Mouse (Mus musculus): ENCODE measurements around the gene Mrpl53. TPM values are rescaled to one million over a fixed set of nuclear protein-coding genes. Genes with fewer than 3 reads are reported as not detected.

The Mrpl53 gene
- polyA plus RNA-seq, 1 experiment = 29.5 TPM

DNA sequence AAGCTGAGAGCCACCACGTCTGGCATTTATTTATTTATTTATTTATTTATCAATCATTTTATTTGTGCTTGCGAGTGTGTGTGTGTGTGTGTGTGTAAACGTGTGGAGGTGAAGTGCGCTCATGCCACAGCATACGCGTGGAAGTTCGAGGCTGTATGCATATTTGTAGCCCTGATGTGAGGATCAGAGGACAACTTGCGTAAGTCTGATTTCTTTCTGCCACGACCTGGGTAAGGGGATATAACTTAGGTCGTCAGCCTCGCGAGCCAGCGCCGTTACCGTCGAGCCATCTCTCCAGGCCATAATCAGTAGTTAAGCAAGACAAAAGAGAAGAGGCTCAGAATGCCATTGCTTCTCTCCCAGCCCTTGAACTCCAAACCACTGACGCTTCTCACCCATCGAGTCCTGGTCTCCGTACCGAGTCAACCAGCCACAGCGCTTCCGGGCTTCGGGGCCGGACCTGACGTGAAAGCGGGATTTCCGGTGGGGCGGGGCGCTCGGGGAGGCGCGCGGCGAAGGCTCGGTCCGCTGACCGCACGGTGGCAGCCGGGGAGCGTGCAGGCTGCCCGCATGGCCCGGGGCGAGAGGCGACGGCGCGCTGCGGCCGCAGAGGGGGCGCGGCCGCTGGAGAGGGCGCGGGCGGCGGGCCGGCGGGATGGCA, 6.3 kb downstream of the Mrpl53 start, which contains the start of gene Mogs:
Gene Mogs (plus strand): TSS at position 486 of the 661 bp plus-strand sequence.
- 0 out of 2 replicates have a peak, but pooled peaks cover 4% of the 10 kb centered on the region for H3K36me3 ChIP-seq (ENCODE audit: control insufficient read depth, insufficient read depth, low read length, poor library complexity, severe bottlenecking)
- peak within 1 kb of the TSS; percentile 73 for H3K9ac ChIP-seq (ENCODE audit: low read depth, poor library complexity, severe bottlenecking)
- H3K4me3 ChIP-seq (ENCODE audit: low read depth, low read length) = peak within 1 kb of the TSS; percentile 94
- no peaks in the 10 kb centered on the region for H3K9me3 ChIP-seq (replicated peaks; ENCODE audit: control insufficient read depth, insufficient read depth, low read length, poor library complexity, severe bottlenecking)
- H3K27ac ChIP-seq (ENCODE audit: insufficient read depth, low read length) = no peak within 1 kb of the TSS
- TF ChIP-seq POLR2A (IDR thresholded peaks at IDR 0.05; ENCODE audit: insufficient read depth, low read length) = peak; percentile 76
- TF ChIP-seq EP300 (IDR thresholded peaks at IDR 0.05; ENCODE audit: insufficient read depth, low read depth, low read length) = no peak
- peak; percentile 29 for TF ChIP-seq CTCF (IDR thresholded peaks at IDR 0.05; ENCODE audit: low read depth, low read length)
- H3K27me3 ChIP-seq (ENCODE audit: control insufficient read depth, insufficient read depth, low read length, poor library complexity, severe bottlenecking) = no peaks in the 10 kb centered on the region
- no peaks in the 10 kb centered on the region for H3K4me1 ChIP-seq (ENCODE audit: control insufficient read depth, insufficient read depth, low read length)

DNA sequence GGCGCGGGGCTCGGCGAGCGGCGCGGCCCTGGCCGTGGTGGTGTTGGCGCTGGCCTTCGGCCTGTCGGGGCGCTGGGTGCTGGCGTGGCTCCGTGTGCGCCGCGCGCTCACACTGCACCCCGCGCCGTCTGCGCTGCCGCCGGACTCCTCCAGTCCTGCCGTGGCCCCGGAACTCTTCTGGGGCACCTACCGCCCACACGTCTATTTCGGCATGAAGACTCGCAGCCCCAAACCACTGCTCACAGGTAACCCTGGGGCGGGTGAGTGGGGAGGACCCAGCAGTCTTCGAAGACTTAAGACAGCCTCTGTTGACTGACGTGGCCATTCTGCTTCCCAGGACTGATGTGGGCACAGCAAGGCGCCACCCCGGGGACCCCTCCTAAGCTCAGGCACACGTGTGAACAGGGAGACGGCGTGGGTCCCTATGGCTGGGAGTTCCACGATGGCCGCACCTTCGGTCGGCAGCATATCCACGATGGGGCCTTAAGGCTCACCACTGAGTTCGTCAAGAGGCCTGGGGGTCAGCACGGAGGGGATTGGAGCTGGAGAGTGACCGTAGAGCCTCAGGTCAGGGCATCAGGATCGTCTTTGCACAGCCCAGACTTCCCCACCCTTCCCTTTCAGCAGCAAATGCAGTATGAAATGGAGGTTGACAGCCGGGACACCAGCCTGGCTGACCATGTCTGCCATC, 7.0 kb downstream of the Mrpl53 start:
- Histone ChIP-seq H3K9ac (ENCODE audit: low read depth, poor library complexity, severe bottlenecking) (peak overlapping the region; percentile 73), H3K27ac (ENCODE audit: insufficient read depth, low read length) (no peak overlapping the region), H3K27me3 (ENCODE audit: control insufficient read depth, insufficient read depth, low read length, poor library complexity, severe bottlenecking) (no peaks in the 10 kb centered on the region), H3K36me3 (ENCODE audit: control insufficient read depth, insufficient read depth, low read length, poor library complexity, severe bottlenecking) (0 out of 2 replicates have a peak, but pooled peaks cover 4% of the 10 kb centered on the region), H3K4me3 (ENCODE audit: low read depth, low read length) (peak overlapping the region; percentile 94), H3K9me3 (replicated peaks; ENCODE audit: control insufficient read depth, insufficient read depth, low read length, poor library complexity, severe bottlenecking) (no peaks in the 10 kb centered on the region), H3K4me1 (ENCODE audit: control insufficient read depth, insufficient read depth, low read length) (no peaks in the 10 kb centered on the region)
- no peak for TF ChIP-seq EP300 (IDR thresholded peaks at IDR 0.05; ENCODE audit: insufficient read depth, low read depth, low read length)

DNA sequence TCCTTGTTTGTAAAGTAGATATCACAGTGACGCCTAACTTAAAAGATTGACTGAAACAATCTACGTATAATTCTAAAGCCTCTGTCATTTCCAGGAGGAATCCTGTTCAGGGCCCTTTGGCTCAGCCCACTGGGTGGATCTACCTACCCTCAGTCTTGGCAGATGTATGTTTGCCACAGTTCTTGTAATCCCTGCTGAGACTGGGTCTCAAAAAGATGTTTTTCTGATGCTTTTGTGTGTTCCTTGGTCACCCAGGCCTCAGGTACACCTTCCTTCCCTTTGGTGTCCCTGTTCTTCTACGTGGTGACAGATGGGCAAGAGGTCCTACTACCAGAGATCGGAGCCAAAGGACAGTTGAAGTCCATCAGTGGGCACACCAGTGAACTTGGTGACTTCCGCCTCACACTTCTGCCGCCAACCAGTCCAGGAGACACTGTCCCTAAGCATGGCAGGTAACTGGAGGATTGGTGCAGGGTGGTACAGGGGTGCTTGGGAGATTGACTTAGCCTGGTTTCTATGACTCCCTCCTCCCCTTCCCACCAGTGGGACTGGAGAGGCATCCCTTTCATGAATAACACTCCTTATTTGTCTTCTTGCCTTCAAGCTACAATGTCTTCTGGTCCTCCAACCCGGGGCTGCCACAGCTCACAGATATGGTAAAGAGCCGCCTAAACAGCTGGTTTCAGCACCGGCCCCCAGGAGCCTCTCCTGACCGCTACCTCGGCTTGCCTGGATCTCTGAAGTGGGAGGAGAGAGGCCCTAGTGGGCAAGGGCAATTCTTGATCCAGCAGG, 7.7 kb downstream of the Mrpl53 start:
- Histone ChIP-seq H3K27me3 (ENCODE audit: control insufficient read depth, insufficient read depth, low read length, poor library complexity, severe bottlenecking) (no peaks in the 10 kb centered on the region), H3K4me3 (ENCODE audit: low read depth, low read length) (peak overlapping the region; percentile 94), H3K36me3 (ENCODE audit: control insufficient read depth, insufficient read depth, low read length, poor library complexity, severe bottlenecking) (0 out of 2 replicates have a peak, but pooled peaks cover 4% of the 10 kb centered on the region), H3K9ac (ENCODE audit: low read depth, poor library complexity, severe bottlenecking) (peak overlapping the region; percentile 73), H3K9me3 (replicated peaks; ENCODE audit: control insufficient read depth, insufficient read depth, low read length, poor library complexity, severe bottlenecking) (no peaks in the 10 kb centered on the region), H3K4me1 (ENCODE audit: control insufficient read depth, insufficient read depth, low read length) (no peaks in the 10 kb centered on the region), H3K27ac (ENCODE audit: insufficient read depth, low read length) (no peak overlapping the region)
- TF ChIP-seq POLR2A (IDR thresholded peaks at IDR 0.05; ENCODE audit: insufficient read depth, low read length) (no peak), CTCF (IDR thresholded peaks at IDR 0.05; ENCODE audit: low read depth, low read length) (no peak), EP300 (IDR thresholded peaks at IDR 0.05; ENCODE audit: insufficient read depth, low read depth, low read length) (no peak)

DNA sequence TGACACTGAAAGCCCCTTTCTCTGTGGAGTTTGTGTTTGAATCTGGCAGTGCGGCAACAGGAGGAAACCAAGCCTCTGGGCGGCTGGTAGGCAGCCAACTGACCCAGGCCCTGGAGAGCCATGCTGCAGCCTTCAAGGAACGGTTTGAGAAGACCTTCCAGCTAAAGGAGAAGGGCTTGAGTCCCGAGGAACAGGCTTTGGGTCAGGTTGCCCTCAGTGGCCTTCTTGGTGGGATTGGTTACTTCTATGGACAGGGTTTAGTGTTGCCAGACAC, 8.3 kb downstream of the Mrpl53 start:
- Histone ChIP-seq H3K9me3 (replicated peaks; ENCODE audit: control insufficient read depth, insufficient read depth, low read length, poor library complexity, severe bottlenecking) (no peaks in the 10 kb centered on the region), H3K27ac (ENCODE audit: insufficient read depth, low read length) (no peak overlapping the region), H3K27me3 (ENCODE audit: control insufficient read depth, insufficient read depth, low read length, poor library complexity, severe bottlenecking) (no peaks in the 10 kb centered on the region), H3K4me1 (ENCODE audit: control insufficient read depth, insufficient read depth, low read length) (no peaks in the 10 kb centered on the region), H3K4me3 (ENCODE audit: low read depth, low read length) (no peak overlapping the region), H3K9ac (ENCODE audit: low read depth, poor library complexity, severe bottlenecking) (no peak overlapping the region), H3K36me3 (ENCODE audit: control insufficient read depth, insufficient read depth, low read length, poor library complexity, severe bottlenecking) (0 out of 2 replicates have a peak, but pooled peaks cover 4% of the 10 kb centered on the region)
- TF ChIP-seq CTCF (IDR thresholded peaks at IDR 0.05; ENCODE audit: low read depth, low read length) (no peak), POLR2A (IDR thresholded peaks at IDR 0.05; ENCODE audit: insufficient read depth, low read length) (no peak), EP300 (IDR thresholded peaks at IDR 0.05; ENCODE audit: insufficient read depth, low read depth, low read length) (no peak)

DNA sequence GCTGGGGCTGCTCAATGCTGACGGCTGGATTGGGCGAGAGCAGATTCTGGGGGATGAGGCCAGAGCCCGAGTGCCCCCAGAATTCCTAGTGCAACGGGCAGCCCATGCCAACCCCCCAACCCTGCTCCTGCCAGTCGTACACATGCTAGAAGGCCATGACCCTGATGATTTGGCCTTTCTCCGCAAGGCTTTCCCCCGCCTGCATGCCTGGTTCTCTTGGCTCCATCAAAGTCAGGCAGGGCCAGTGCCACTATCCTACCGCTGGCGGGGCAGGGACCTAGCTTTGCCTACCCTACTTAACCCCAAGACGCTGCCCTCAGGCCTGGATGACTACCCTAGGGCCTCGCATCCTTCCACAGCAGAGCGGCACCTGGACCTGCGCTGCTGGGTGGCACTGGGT, 8.8 kb downstream of the Mrpl53 start:
- Histone ChIP-seq H3K9me3 (replicated peaks; ENCODE audit: control insufficient read depth, insufficient read depth, low read length, poor library complexity, severe bottlenecking) (no peaks in the 10 kb centered on the region), H3K27ac (ENCODE audit: insufficient read depth, low read length) (no peak overlapping the region), H3K9ac (ENCODE audit: low read depth, poor library complexity, severe bottlenecking) (no peak overlapping the region), H3K4me1 (ENCODE audit: control insufficient read depth, insufficient read depth, low read length) (no peaks in the 10 kb centered on the region), H3K27me3 (ENCODE audit: control insufficient read depth, insufficient read depth, low read length, poor library complexity, severe bottlenecking) (no peaks in the 10 kb centered on the region), H3K36me3 (ENCODE audit: control insufficient read depth, insufficient read depth, low read length, poor library complexity, severe bottlenecking) (0 out of 2 replicates have a peak, but pooled peaks cover 4% of the 10 kb centered on the region), H3K4me3 (ENCODE audit: low read depth, low read length) (no peak overlapping the region)
- TF ChIP-seq EP300 (IDR thresholded peaks at IDR 0.05; ENCODE audit: insufficient read depth, low read depth, low read length) (no peak), POLR2A (IDR thresholded peaks at IDR 0.05; ENCODE audit: insufficient read depth, low read length) (no peak), CTCF (IDR thresholded peaks at IDR 0.05; ENCODE audit: low read depth, low read length) (no peak)
